Mouse (Mus musculus) liver (tissue): ENCODE results near the gene Slamf6.
"Not testable (repeated sequence)": the region's sequence is repeated elsewhere in the genome, so short reads cannot be mapped to it uniquely, and the experiment has no call there.

Experiments
- DNase-seq: peaks from one replicate; pipeline ENCODE4 v3.0.0-alpha.2; 2020; ENCODE audit warnings: mixed read lengths

The Slamf6 gene

DNA sequence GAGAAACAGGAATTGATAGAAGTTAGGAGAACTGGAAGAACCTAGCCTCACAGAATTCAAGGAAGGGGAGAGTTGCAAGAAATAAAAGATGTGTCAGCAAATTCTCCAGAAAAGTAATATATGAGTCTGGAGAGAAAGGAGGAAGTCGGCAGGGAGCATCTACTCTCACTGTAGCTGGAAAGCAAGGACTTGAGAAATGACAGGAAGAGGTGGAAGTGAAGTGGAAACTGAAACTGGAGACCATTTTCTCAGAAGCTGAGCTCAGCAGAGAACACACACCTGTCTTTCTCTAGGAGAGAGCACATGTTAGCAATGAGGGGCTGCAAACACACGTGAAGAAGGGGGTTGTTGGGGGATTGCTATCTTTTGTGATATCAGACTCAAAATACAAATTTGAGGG is 40.1 kb downstream of the Slamf6 start:
- no peak for DNase-seq

DNA sequence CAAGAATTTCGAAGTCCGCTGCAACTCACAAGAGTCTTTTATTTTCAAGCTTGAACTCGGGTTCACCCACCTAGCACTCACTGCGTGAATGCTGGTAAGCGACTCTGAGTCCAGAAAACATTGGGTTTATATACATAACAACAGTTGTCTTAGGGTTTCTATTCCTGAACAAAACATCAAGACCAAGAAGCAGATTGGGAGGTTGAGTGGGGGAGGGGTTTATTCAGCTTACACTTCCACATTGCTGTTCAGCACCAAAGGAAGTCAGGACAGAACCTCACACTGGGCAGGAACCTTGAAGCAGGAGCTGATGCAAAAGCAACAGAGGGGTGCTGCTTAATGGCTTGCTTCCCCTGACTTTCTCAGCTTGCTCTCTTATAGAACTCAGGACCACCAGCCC is 43.4 kb downstream of the Slamf6 start:
- no peak for DNase-seq

- DNase-seq, result no peak
Measured at GRCm38 (mm10) chr1:171961704-171962103, 44.4 kb downstream of the Slamf6 start.

GRCm38 (mm10) chr1:171963613-171964012 is 46.3 kb downstream of the Slamf6 start:
- DNase-seq, result no peak

- DNase-seq, result no peak
Measured at GRCm38 (mm10) chr1:171966054-171966790, 48.9 kb downstream of the Slamf6 start.

DNA sequence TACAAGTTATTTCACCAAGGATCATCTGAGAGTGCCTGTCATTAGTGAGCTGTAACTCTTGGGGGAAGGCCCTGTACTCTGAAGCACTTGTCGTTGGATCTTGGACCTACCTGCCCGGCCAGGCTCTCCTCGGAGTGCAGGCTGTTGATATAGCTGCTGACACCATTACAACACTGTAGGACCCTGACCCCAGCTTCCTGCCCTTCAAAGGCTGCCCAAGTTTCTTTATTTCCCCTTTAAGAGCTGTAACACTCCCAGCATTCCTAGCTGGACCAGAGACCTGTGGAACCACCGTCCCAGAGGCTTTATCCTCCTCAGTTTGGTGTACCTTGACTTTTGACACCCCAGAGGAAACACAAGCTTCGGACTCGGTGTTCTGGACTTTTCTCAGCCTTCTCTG is 51.9 kb downstream of the Slamf6 start:
- DNase-seq, result no peak

DNA sequence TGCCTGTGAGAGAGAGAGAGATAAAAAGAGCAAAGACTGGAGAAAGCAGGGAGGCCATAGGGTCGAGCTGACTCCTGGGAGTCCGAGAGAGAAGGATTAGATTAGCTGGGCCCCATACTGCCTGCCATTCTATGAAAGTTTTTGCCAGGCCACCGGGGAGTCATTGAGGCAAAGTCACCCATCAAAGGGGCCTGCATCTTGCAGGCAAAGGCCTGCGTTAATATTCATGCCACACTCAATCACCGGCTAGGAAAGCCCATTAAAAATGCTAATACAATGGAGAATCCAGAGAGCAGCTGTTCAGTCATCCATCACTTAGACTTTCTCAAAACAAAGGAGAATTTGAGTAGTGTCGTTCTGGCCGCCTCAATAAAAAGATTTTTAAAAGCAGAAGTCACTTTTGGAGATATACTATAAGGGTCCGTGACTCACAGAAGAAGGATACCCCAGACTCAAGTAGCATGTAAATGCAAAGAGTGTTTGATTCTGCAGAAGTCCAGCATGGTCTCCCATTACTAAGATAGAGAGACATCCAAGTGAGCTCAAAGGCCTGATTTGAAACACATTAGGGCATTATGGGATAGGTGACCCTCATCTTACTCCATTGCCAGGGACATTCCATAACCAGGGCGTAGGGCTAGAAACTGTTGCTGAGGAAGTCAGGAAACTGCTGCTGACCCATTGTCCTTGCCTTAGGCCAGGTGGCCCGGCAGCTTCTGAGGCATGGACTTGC is 53.7 kb downstream of the Slamf6 start:
- no peak for DNase-seq

GRCm38 (mm10) chr1:171974361-171974760 is 57.0 kb downstream of the Slamf6 start:
- not testable (repeated sequence) for DNase-seq

DNA sequence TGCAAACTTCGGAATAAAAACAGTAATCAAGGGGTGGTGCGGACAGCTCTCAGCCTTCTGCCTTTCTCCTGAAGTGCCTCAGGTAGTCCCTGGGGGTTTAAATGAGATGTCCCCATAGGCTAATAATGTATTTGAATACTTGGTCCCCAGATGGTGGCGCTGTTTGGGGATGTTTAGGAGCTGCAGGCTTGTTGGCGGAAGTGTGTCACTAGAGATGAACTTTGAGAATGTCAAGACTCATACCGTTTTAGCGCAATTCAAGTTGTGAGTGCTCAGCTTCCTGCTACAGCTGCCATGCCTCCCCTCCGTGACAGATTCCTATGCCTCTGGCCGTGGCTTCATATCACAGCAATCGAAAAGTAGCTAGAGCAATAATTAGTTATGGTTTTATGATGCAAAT is 58.1 kb downstream of the Slamf6 start:
- DNase-seq, result no peak

DNA sequence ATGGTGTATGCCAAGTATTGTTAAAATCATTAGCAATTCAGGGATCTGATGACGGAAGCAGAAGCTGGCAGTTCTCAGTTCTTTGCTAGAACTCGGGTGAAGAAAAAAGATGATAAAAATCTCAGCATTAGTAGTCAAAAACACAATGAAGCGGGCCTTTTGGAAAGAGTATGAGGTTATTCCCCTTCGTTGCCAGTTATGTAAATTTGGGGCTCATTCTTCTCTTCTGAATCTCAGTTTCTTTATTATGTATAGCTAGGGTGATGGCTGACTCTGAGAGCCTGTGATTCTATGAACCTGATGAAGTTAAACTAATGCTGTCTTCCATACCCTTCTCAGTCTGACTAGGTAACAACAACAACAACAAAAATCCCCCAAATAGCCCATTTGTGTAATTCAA is 58.5 kb downstream of the Slamf6 start:
- no peak for DNase-seq

DNA sequence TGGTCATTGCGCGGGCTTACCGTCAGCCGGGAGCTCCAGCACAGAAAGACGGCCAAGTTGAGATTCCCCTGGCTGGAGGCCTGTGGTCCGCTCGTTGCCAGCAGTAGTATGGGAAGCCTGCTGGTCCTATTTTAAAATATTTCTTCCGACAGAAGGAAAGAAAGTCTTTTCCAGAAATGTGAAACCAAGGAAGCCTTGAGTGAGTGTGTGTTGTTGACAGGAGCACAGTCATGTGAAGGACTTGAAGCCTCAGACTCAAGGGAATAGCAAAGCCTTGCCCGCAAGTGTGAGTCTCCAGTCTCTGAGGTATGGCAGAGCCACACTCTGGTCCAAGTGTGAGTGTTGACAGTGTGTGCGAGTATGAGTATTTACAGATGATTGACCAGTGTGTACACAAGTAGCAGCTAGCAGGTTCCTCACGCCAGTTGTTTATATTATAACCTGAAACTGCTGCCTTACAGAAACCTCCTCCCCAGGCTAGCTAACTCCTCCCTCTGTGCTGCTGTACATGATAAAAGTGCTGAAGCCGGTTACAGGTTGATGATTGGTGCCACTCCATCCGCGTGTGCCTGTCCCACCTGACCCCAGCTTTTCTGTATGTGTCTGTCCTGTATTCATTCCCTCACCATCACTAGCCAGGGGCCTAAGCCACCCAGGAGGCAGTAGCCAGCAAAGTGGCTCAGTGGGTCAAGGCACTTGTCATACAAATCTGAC is 59.7 kb downstream of the Slamf6 start:
- DNase-seq, result no peak

DNA sequence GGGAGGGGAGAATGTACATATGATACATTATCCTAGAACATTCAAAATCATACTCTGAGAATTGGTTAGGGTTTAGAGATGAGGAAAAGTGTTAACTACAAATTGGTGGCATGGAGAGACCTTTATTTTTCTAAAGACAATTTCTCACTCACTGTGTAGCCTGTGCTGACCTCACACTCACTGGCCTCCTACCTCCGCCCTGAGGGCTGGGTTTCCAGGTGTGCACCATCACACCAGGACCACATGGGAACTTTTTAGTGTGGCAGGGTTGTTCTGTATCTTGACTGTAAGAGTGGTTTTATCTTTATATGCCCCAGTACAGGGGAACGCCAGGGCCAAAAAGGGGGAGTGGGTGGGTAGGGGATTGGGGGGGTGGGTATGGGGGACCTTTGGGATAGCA is 60.6 kb downstream of the Slamf6 start:
- no peak for DNase-seq

DNA sequence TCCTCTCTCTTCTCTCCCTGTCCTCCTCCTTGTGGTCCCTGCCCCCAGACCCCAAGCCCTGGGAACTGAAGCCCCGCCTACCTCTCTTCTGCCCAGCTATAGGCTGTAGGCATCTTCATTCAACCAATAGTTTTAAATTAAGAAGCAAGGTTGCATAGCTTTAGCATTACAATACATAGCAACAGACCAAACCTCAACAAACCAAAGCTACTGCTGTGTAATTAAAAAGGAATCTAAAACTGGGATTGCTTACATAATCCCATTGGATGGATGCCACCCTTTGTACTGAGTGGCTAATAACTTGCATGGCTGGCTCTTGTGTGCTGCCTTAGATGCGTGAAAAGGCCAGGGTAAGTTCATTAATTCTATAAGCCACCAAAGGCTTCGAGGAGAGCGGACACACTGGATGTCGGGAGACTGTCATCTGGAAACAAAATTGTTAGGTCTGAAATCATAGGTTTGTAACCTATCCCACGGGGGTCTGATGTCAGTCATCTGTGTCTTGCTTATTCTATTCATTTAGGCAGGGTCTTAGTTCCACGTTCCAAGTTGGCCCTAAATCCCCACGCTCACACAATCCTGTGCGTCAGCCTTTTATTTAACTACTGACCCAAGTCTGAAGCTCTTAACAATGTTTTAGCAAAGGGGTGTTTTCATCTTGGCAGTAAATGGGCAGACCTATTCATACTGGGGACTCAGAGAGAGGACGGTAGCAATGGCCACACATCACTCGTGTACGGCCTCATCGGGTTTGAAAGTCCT is 62.8 kb downstream of the Slamf6 start:
- no peak for DNase-seq

DNA sequence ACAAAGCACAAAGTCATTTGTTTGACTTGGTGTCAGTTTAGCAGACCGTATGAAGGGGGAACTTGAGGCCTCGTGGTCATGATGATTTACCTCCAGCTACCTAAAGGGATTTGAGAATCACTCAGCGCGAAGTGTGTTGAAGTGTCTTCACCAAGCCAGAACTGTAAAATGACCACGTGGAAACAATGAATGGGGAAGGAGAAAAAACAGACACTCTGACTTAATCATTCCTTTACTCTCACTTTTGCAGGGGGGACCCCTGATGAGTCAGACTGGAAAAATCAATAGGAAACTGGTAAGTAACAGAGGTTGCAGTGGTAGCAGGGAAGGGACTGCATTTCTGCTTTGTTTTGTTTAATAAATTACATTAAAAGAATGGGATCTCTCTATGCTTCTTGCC is 64.9 kb downstream of the Slamf6 start:
- DNase-seq, result no peak

DNA sequence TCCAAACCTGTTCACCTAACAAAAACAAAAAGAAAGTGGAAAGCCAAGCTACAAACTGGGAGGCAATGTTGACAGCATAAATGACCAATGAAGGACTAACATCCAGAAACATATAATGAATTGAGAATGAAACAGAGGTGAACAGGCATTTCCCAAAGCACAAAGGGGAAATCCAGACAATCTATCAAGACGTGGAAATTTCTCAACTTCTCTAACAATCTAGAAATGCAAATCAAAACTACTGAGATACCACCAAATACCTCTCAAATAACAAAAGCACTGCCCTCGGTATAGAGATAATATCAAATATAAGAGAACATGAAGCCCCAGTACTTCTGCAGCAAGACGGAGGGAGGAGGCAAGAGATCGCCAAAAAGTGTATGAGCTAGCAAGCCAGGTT is 65.4 kb downstream of the Slamf6 start:
- no peak for DNase-seq

GRCm38 (mm10) chr1:171983372-171984001 is 66.2 kb downstream of the Slamf6 start:
- DNase-seq, result no peak

GRCm38 (mm10) chr1:171984121-171984520 is 66.8 kb downstream of the Slamf6 start:
- DNase-seq, result no peak

- no peak for DNase-seq
Measured at GRCm38 (mm10) chr1:171991883-171992282, 74.6 kb downstream of the Slamf6 start.

DNA sequence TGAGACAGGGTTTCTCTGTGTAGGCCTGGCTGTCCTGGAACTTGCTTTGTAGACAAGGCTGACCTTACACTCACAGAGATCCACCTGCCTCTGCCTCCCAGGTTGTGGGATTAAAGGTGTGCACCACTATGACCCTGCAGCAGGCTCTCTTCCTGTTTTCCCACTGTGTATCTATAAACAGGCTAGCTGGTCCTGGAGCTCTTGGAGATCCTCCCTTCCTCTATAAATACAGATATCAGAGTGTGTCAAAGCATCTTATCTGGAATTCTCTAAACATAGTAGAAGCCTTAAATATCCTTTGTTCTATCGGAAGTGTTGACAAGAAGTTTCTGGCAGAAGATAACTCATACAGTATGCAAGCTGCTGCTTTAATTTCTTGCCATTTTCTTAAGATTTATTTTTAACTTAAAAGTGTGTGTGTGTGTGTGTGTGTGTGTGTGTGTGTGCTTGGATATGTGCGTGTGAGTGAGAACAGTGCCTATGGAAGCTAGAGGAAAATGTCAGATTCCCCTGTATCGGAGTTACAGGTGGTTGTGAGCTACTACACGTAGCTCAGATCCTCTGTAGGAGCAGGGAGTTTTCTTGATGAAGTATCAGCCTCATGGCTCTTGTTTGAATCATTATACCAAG is 75.7 kb downstream of the Slamf6 start:
- no peak for DNase-seq

- DNase-seq, result no peak
Measured at GRCm38 (mm10) chr1:171994501-171994900, 77.2 kb downstream of the Slamf6 start.

DNA sequence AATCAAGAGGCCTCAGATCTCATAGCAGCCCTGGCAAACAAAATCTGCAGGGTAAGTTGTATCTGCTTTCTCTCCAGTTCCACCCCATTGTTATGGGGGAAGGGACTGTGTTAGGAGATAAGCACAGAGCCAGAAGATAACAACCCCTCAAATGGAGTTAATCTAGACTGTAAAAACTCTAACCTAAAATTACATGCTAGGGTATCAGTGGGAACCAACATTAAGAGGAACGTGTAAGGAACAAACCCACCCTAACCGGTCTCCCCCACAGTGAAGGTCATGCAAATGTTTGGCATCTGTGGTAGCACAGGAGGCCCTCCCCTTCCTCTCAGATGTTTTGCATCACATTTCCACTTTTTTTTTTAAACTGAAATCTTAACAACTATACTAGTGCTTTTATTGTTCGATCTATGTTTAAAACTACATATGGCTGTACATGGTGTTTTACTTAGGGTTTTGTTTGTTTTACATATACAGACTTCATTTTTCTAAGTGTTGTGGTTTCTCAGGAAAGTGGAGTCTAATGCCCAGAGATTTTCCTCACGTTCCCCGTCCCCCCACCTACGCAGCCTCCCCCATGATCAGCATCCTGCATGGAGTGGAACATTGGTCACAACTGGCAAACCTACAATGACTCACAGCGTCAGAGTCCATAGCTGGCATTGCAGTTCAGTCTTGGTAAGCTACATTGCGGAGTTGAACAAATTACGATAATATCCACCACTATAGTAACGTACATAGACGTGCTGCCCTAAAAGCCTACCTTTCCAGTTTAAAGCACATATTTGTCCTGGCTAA is 77.8 kb downstream of the Slamf6 start:
- DNase-seq, result no peak
